Mouse (Mus musculus): ENCODE measurements at regions not wholly inside any gene's neighbourhood (a gene's known extent, or its start where the extent isn't known, plus 50 kb on each side); places are given as distances from the start of the nearest gene placed in this dataset.

GRCm38 (mm10) chr3:144044366-144044765 lies 160.7 kb downstream of the Lmo4 start:
- no peak for DNase-seq (ENCODE audit: low spot score in 2 of 2)
- no peak overlapping the region for H3K27ac ChIP-seq
- TF ChIP-seq CTCF (conservative IDR thresholded peaks at IDR 0.05), result no peak
- H3K4me3 ChIP-seq, result no peak overlapping the region

GRCm38 (mm10) chr3:144041788-144042187 lies 163.2 kb downstream of the Lmo4 start:
- Histone ChIP-seq H3K27ac (no peak overlapping the region), H3K4me3 (no peak overlapping the region)
- no peak for DNase-seq (ENCODE audit: low spot score in 2 of 2)
- TF ChIP-seq CTCF (conservative IDR thresholded peaks at IDR 0.05), result no peak

GRCm38 (mm10) chr3:144039498-144039897 lies 165.5 kb downstream of the Lmo4 start:
- Histone ChIP-seq H3K4me3 (no peak overlapping the region), H3K27ac (no peak overlapping the region)
- DNase-seq (ENCODE audit: low spot score in 2 of 2), result no peak
- TF ChIP-seq CTCF (conservative IDR thresholded peaks at IDR 0.05), result no peak

- Histone ChIP-seq H3K27ac (no peak overlapping the region), H3K4me3 (no peak overlapping the region)
- no peak for DNase-seq (ENCODE audit: low spot score in 2 of 2)
- TF ChIP-seq CTCF (conservative IDR thresholded peaks at IDR 0.05), result no peak
Measured at GRCm38 (mm10) chr3:144029611-144030010, 175.4 kb downstream of the Lmo4 start.

- Histone ChIP-seq H3K4me3 (no peak overlapping the region), H3K27ac (no peak overlapping the region)
- TF ChIP-seq CTCF (conservative IDR thresholded peaks at IDR 0.05), result no peak
- no peak for DNase-seq (ENCODE audit: low spot score in 2 of 2)
Measured at GRCm38 (mm10) chr3:144029121-144029520, 175.9 kb downstream of the Lmo4 start.

- H3K4me3 ChIP-seq, result no peak overlapping the region
- no peak for DNase-seq (ENCODE audit: low spot score in 2 of 2)
- no peak overlapping the region for H3K27ac ChIP-seq
- TF ChIP-seq CTCF (conservative IDR thresholded peaks at IDR 0.05), result no peak
Measured at GRCm38 (mm10) chr3:144027134-144027980, 177.7 kb downstream of the Lmo4 start.

- TF ChIP-seq CTCF (conservative IDR thresholded peaks at IDR 0.05), result no peak
Measured at GRCm38 (mm10) chr3:144025451-144026125, 179.4 kb downstream of the Lmo4 start.

GRCm38 (mm10) chr3:144024216-144024615 lies 180.8 kb downstream of the Lmo4 start:
- H3K27ac ChIP-seq, result peak overlapping the region; percentile 68

More at GRCm38 (mm10) chr3:144025451-144026125, 179.4 kb downstream of the Lmo4 start:
- H3K4me3 ChIP-seq, result no peak overlapping the region
- no peak for DNase-seq (ENCODE audit: low spot score in 2 of 2)
- peak overlapping the region; percentile 11 for H3K27ac ChIP-seq

GRCm38 (mm10) chr3:144023058-144023457 lies 182.0 kb downstream of the Lmo4 start:
- H3K4me3 ChIP-seq, result no peak overlapping the region
- TF ChIP-seq CTCF (conservative IDR thresholded peaks at IDR 0.05), result no peak
- no peak for DNase-seq (ENCODE audit: low spot score in 2 of 2)
- no peak overlapping the region for H3K27ac ChIP-seq

More at GRCm38 (mm10) chr3:144024216-144024615, 180.8 kb downstream of the Lmo4 start:
- no peak overlapping the region for H3K4me3 ChIP-seq
- peak in 1 of 2 experiments; percentile 54 for DNase-seq (ENCODE audit: low spot score in 2 of 2)
- no peak for TF ChIP-seq CTCF (conservative IDR thresholded peaks at IDR 0.05)

GRCm38 (mm10) chr3:144021969-144022368 lies 183.1 kb downstream of the Lmo4 start:
- H3K27ac ChIP-seq, result no peak overlapping the region
- no peak for DNase-seq (ENCODE audit: low spot score in 2 of 2)
- no peak for TF ChIP-seq CTCF (conservative IDR thresholded peaks at IDR 0.05)
- H3K4me3 ChIP-seq, result no peak overlapping the region

- Histone ChIP-seq H3K27ac (peak overlapping the region; percentile 52; the same call in 1 of the 2 replicates), H3K4me3 (no peak overlapping the region)
- no peak for TF ChIP-seq CTCF (conservative IDR thresholded peaks at IDR 0.05)
- no peak for DNase-seq (ENCODE audit: low spot score in 2 of 2)
Measured at GRCm38 (mm10) chr3:144020189-144020940, 184.7 kb downstream of the Lmo4 start.

- H3K4me3 ChIP-seq, result no peak overlapping the region
- H3K27ac ChIP-seq, result no peak overlapping the region; the same call in 1 of the 2 replicates
- no peak for DNase-seq (ENCODE audit: low spot score in 2 of 2)
- TF ChIP-seq CTCF (conservative IDR thresholded peaks at IDR 0.05), result no peak
Measured at GRCm38 (mm10) chr3:144019293-144019692, 185.7 kb downstream of the Lmo4 start.

- no peak overlapping the region for H3K27ac ChIP-seq
- H3K4me3 ChIP-seq, result no peak overlapping the region
Measured at GRCm38 (mm10) chr3:144018559-144018958, 186.5 kb downstream of the Lmo4 start.

More at GRCm38 (mm10) chr3:144018559-144018958, 186.5 kb downstream of the Lmo4 start:
- TF ChIP-seq CTCF (conservative IDR thresholded peaks at IDR 0.05), result no peak
- no peak for DNase-seq (ENCODE audit: low spot score in 2 of 2)
